Mouse (Mus musculus) kidney, embryonic 15.5 days (tissue): ENCODE results near the gene Pald1. TPM values are rescaled to one million over a fixed set of nuclear protein-coding genes. Genes with fewer than 3 reads are reported as not detected.

Experiments
- ATAC-seq: fragments of 200-750 bp; cut with Nextera tagmentation; replicated peaks from 2 replicates; pipeline ENCODE4 v1.8.0; 2017; ENCODE audit warnings: moderate TSS enrichment; ENCODE audit not compliant: low FRiP score
- H3K27ac ChIP-seq: fragments of 300-500 bp; sonication (generic); 2 replicates; pipeline ENCODE4 v1.5.1; 2015; ENCODE audit warnings: mild to moderate bottlenecking, inconsistent platforms
- H3K27me3 ChIP-seq: fragments of 300-500 bp; sonication (generic); 2 replicates; pipeline ENCODE4 v1.6.1; 2015; ENCODE audit warnings: inconsistent platforms
- H3K36me3 ChIP-seq: fragments of 300-500 bp; sonication (generic); 2 replicates; pipeline ENCODE4 v1.6.1; 2015; ENCODE audit warnings: inconsistent platforms
- H3K4me1 ChIP-seq: fragments of 300-500 bp; sonication (generic); 2 replicates; pipeline ENCODE4 v1.6.1; 2015; ENCODE audit warnings: inconsistent platforms
- H3K4me2 ChIP-seq: fragments of 300-500 bp; sonication (generic); 2 replicates; pipeline ENCODE4 v1.6.1; 2015; ENCODE audit warnings: moderate library complexity, mild to moderate bottlenecking, inconsistent platforms
- H3K4me3 ChIP-seq: fragments of 300-500 bp; sonication (generic); replicated peaks from 2 replicates; pipeline ENCODE4 v1.5.1; 2015; ENCODE audit warnings: mild to moderate bottlenecking, inconsistent platforms
- H3K9ac ChIP-seq: fragments of 300-500 bp; sonication (generic); 2 replicates; pipeline ENCODE4 v1.6.1; 2015; ENCODE audit warnings: mild to moderate bottlenecking, inconsistent platforms
- H3K9me3 ChIP-seq: fragments of 300-500 bp; sonication (generic); replicated peaks from 2 replicates; pipeline ENCODE4 v1.6.1; 2016; ENCODE audit warnings: inconsistent platforms
- WGBS: fragments of 180-500 bp; shearing (Covaris S2); methylation state at CpG from one replicate; pipeline ENCODE4 v1.1.7; 2015; ENCODE audit warnings: mixed read lengths; 5-methylcytosine and 5-hydroxymethylcytosine counted together
- polyA plus RNA-seq: library from polyadenylated mRNA; unstranded; fragments of >200 nt; fragmentation: Nextera tagmentation; extraction: Ambion mirVana; gene quantifications from 2 replicates; pipeline ENCODE4 v1.2.1, GENCODE M21; 2015

The Pald1 gene
- polyA plus RNA-seq, 1 experiment from 2014 or later = 37.3 TPM

- H3K27ac ChIP-seq = peak within 1 kb of the TSS; percentile 56
- peak; percentile 68 for ATAC-seq
- no peaks in the 10 kb centered on the region for H3K36me3 ChIP-seq
- H3K27me3 ChIP-seq = peaks cover 20% of the 10 kb centered on the region
- H3K4me2 ChIP-seq = peak within 1 kb of the TSS; percentile 96
- WGBS = 1% methylated on average over 49 of the region's 75 CpGs
- H3K4me1 ChIP-seq = peaks cover 39% of the 10 kb centered on the region
- H3K9ac ChIP-seq = peak within 1 kb of the TSS; percentile 64
- no peaks in the 10 kb centered on the region for H3K9me3 ChIP-seq
- H3K4me3 ChIP-seq = peak within 1 kb of the TSS; percentile 60
Observed at GRCm38 (mm10) chr10:61273081-61273843, 110.1 kb downstream of the Pald1 start, which contains the start of gene Adamts14. Gene Adamts14 (minus strand): TSS chr10:61273438.

DNA sequence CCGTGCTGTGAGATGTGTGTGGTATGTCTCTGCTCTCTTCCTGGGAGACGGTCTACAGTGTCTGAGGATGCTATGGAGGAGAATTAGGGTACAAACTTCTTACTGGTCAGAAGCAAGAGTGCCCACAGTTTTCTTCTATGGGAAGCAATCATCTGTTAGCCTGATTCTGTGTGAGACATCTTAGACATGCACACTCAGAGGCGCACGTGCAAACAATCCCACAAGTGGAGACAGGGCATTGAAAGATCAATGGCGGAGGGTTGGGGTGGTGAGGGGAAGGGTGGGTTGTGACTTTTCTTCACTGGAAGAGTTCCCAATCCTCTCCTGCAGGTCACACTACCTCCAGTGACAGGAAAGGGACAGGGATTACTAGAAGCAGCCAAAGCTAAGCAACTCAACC, 110.7 kb downstream of the Pald1 start:
- Histone ChIP-seq H3K4me2 (peak overlapping the region; percentile 96), H3K9ac (peak overlapping the region; percentile 64), H3K27me3 (peaks cover 20% of the 10 kb centered on the region), H3K4me1 (peaks cover 33% of the 10 kb centered on the region), H3K4me3 (peak overlapping the region; percentile 60), H3K9me3 (no peaks in the 10 kb centered on the region), H3K27ac (peak overlapping the region; percentile 56; the same call in 1 of the 2 replicates), H3K36me3 (no peaks in the 10 kb centered on the region)
- WGBS = 45% methylated on average over 5 of the region's 5 CpGs
- no peak for ATAC-seq

- WGBS = 50% methylated on average over 8 of the region's 8 CpGs
- Histone ChIP-seq H3K4me3 (peak overlapping the region; percentile 60), H3K9ac (no peak overlapping the region), H3K27me3 (peaks cover 20% of the 10 kb centered on the region), H3K27ac (no peak overlapping the region), H3K4me2 (peak overlapping the region; percentile 96), H3K36me3 (no peaks in the 10 kb centered on the region), H3K4me1 (peaks cover 33% of the 10 kb centered on the region), H3K9me3 (no peaks in the 10 kb centered on the region)
- no peak for ATAC-seq
Observed at GRCm38 (mm10) chr10:61272089-61272626, 111.2 kb downstream of the Pald1 start.

Other genes starting within 250 kb of the Pald1 start
- 62.9 and 63.4 TPM in 2 replicates for gene Sgpl1, start 235.8 kb downstream of the Pald1 start, polyA plus RNA-seq
- gene Tbata, start 211.6 kb downstream of the Pald1 start, polyA plus RNA-seq = 0.23 TPM in 1 of 2 replicates, not detected in the other
- 1.3 and 1.9 TPM in 2 replicates for gene Adamts14, start 110.1 kb downstream of the Pald1 start, polyA plus RNA-seq
- gene Prf1, start 85.7 kb downstream of the Pald1 start, polyA plus RNA-seq = not detected in 2 replicates
- gene Nodal, start 34.4 kb upstream of the Pald1 start, polyA plus RNA-seq = 0.38 and 0.42 TPM in 2 replicates
- 69.4 and 70.0 TPM in 2 replicates for gene Eif4ebp2, start 69.1 kb upstream of the Pald1 start, polyA plus RNA-seq
- gene Lrrc20, start 92.3 kb upstream of the Pald1 start, polyA plus RNA-seq = 8.1 and 8.4 TPM in 2 replicates
- gene Npffr1, start 212.0 kb upstream of the Pald1 start, polyA plus RNA-seq = 0.12 and 0.21 TPM in 2 replicates